Mouse (Mus musculus) kidney, adult 11 months (tissue): ENCODE results near the gene Aldh8a1.

Experiments
- DNase-seq: peaks from one replicate; pipeline ENCODE4 v3.0.0; 2022

Gene Aldh8a1

DNA sequence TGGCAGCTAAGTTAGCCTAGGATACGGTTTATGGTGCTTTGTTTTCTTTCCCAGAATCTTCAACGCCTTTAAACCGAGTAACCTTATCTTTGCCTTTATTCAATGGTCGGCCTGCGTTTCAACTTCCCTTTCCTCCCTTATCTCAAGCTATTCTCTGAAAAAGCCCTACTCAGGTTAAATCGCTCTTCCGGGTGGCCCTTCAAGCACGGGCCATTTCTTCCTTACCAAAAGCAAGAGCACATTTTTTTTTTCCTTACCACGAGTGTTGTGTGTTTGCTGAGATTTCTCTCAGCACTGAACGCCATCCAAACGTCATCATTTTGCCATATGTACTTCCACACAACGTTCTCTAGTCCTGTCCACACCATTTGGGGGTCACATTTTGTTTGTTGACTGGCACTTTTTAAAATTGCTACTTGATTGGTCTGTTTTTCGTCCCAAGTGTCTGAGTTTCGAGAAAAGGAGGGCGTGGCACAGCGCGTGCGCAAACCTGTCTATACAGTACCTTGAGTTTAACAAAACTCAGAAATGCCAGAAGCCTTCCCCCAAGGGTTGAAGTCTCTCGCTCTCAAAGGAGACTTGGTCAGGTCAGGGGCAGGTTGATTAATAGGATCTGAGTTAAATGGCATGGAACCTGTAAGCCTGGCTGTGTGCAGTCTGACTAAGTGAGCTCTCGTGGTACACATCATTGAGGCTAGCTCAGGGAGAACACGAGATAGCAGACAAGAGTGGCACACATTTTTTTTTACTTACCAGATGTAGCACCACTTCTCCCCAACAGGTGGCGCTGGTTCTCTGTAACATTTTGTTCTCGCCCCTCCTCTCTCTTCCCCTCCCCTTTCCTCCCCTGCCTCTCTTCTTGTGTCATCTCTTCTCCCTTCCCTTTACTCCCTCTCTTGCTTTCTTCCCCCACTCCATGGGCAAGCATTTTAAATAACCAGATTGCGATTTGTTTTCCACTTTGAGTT is 43.6 kb downstream of the Aldh8a1 start:
- DNase-seq = peak; percentile 14

DNA sequence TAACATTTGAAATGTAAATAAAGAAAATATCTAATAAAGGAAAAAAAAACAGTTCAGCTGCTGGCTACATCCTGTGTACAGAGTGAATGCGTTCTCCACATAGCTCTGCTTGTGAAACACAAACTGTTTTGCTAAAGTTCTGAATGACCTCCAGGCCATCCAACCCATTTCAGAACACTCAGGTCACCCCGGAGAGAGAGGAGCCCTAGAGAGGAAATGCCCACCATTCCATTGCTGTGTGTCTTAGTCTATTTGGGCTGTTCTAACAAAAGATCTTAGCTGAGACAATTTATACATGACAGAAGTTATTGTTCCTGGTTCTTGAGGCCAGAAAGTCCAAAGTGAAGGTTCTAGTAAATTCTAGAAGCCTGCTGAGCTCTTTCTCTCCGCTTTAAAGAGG is 49.4 kb downstream of the Aldh8a1 start:
- peak; percentile 39 for DNase-seq

DNA sequence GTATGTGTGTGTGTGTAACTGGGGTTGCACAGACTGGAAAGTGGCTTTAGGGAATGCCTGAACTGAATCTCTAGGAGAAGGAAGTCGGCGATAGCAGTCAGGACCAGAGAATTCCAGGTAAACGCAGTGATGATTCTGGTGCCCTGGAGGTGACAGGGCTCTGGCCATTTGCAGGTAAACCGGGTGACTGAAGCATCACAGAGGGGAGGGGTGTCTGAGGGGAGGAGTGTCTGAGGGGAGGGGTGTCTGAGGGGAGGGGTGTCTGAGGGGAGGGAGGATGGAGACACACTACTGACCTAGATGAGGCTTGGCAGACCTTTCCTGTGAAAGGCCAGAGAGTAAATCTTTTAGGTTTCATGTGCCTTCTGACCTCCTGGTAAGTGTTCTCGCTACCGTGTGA is 50.9 kb downstream of the Aldh8a1 start:
- no peak for DNase-seq

GRCm38 (mm10) chr10:21439268-21439667 is 62.2 kb downstream of the Aldh8a1 start:
- no peak for DNase-seq

- DNase-seq = no peak
These were observed 63.9 kb downstream of the Aldh8a1 start for GRCm38 (mm10) chr10:21441020-21441419.

GRCm38 (mm10) chr10:21441690-21442089 is 64.6 kb downstream of the Aldh8a1 start:
- DNase-seq = no peak

DNA sequence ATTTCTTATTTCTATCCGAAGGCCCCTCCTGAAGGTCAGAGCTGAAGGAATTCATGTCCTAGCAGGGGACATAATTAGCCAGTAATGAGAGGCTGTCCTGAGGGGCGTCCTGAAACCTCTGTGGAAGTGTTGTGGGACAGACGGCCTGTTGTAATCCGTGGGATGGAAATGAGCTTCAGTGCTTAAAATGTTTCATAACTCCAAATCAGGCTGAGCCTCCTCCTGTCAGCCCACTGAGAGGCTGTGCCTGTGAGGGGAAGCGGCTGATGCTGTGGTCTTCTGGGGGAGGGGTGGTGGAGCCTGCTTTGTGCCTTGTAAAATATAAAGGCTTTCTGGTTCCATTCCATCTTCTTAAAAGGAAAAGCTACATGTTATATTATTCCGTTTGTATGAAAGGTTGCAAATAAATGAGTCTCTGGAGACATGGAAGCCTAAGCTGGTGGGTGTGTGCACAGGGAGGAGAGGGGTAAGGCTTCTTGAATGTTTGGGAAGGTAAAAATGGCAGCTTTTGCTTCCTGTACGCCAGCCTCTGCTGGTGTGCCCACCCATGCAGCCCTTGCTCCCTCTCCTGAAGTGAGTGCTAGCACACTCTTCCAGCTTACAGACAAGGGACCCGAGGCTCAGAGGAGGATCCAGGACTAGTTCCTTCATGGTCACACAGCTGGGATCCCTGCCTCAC is 66.7 kb downstream of the Aldh8a1 start:
- no peak for DNase-seq

DNA sequence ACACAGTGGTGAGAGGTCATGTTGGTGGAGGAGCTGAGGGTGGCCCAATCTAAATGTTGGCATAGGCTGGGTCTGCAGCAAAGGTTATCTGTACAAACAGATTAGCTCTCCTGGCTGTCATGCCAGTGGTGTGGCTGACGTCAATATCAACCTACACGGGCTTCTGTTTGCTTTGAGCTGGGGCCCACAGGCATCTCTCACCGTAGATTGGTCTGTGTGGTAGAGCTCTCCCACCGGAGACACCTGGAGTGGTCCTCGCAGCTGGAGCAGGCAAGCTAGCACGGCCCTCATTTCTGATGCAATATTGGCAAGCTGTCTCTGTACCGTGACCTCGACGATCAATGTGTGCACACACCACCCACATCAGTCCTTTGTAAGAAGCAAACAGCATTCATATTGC is 67.3 kb downstream of the Aldh8a1 start:
- no peak for DNase-seq
